Mouse (Mus musculus) effector memory CD4-positive, alpha-beta T cell, adult 7 months (primary cell): Measurements from ENCODE around the gene Il2ra. TPM values are rescaled to one million over a fixed set of nuclear protein-coding genes. Genes with fewer than 3 reads are reported as not detected.

ENCODE experiments used
- polyA plus RNA-seq: library from polyadenylated mRNA; unstranded; fragments of 100-300 nt; shearing (Covaris generic); gene quantifications from one replicate; pipeline ENCODE4 v1.2.1, GENCODE M21; 2017

Gene Il2ra
- polyA plus RNA-seq = 27.2 TPM

GRCm38 (mm10) chr2:11642451-11642941 is at the start of gene Il2ra:
Gene Il2ra (plus strand): TSS chr2:11642807.

GRCm38 (mm10) chr2:11604053-11604452 is 38.6 kb upstream of the Il2ra start, which contains the start of gene Rbm17:
Gene Rbm17 (minus strand): TSS chr2:11604153.

GRCm38 (mm10) chr2:11625890-11626289 is 16.7 kb upstream of the Il2ra start, which contains the start of gene Gm17490:
Gene Gm17490 (minus strand): TSS chr2:11626264.

GRCm38 (mm10) chr2:11705201-11706025 is 62.8 kb downstream of the Il2ra start, which contains the start of gene Il15ra:
Gene Il15ra (plus strand): TSS chr2:11705290.

Other genes starting within 250 kb of the Il2ra start
- gene Pfkfb3, start 88.7 kb upstream of the Il2ra start, polyA plus RNA-seq = 13.6 TPM
- 135 TPM for gene Rbm17, start 38.7 kb upstream of the Il2ra start, polyA plus RNA-seq
- gene Gm17490, start 16.5 kb upstream of the Il2ra start, polyA plus RNA-seq = not detected
- 25.9 TPM for gene Il15ra, start 62.5 kb downstream of the Il2ra start, polyA plus RNA-seq
- gene Fbh1, start 134.8 kb downstream of the Il2ra start, polyA plus RNA-seq = 53.2 TPM
- 62.7 TPM for gene Ankrd16, start 135.1 kb downstream of the Il2ra start, polyA plus RNA-seq